Mouse (Mus musculus) ES-E14 (cell line): ENCODE data around the gene Nol4l.

Source experiments
- HCFC1 ChIP-seq: IDR thresholded peaks from 2 replicates; pipeline ENCODE4 v1.6.1; 2012; ENCODE audit warnings: low read length, inconsistent platforms, borderline replicate concordance; ENCODE audit not compliant: insufficient read depth
- MAFK ChIP-seq: IDR thresholded peaks from 2 replicates; pipeline ENCODE4 v1.6.1; 2014; ENCODE audit warnings: mild to moderate bottlenecking, low read depth, low read length, inconsistent platforms; ENCODE audit not compliant: insufficient read depth
- ZNF384 ChIP-seq: IDR thresholded peaks from 2 replicates; pipeline ENCODE4 v1.6.1; 2012; ENCODE audit warnings: low read depth, low read length, inconsistent platforms

DNA sequence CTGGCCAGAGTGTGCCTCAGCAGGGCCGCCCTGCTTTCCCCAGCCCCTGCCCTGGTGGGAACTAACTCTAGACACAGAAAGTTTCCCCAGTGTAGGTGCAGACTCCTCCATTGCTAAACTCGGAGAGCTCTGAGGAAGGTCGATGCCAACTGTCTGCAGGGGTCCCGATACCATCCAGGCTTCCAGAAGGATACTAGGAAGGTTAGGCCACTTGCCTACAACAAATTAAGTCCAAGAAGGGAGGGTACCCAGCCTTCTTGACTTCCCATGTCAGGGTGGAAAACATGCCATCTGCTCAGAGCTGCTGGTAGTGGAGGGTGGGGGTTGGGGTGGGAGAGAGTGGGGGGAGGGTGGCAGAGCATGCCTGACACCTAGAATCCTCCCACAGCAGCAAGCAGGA is 15.0 kb upstream of the Nol4l start:
- no peak for TF ChIP-seq ZNF384
- no peak for TF ChIP-seq HCFC1
- no peak for TF ChIP-seq MAFK
